ENCODE assay signal across 8 mouse cellular contexts in genomic region chr11:51584431-51585248, GRCm38 (mm10). TPM values are rescaled to one million over a fixed set of nuclear protein-coding genes. Genes with fewer than 3 reads are reported as not detected.
A peak's percentile ranks its signal among the peaks of the same experiment; 100 is the strongest.
DNase-seq lines count a peak whose midpoint lies in the region; ATAC-seq and TF ChIP-seq lines count a peak whose summit lies in the region.

Gene Phykpl (plus strand): TSS chr11:51584757.

- H3K9ac ChIP-seq in ES-Bruce4 (ENCODE audit: low read depth, poor library complexity, severe bottlenecking) = peak within 1 kb of the TSS; percentile 68
- H3K9ac ChIP-seq in forebrain, embryonic 13.5 days = peak within 1 kb of the TSS; percentile 83
- H3K9ac ChIP-seq in liver, postnatal 0 days (replicated peaks) = peak within 1 kb of the TSS; percentile 90
- peak within 1 kb of the TSS; percentile 71 for H3K9ac ChIP-seq in neural tube, embryonic 14.5 days (replicated peaks; ENCODE audit: low read depth, low read length)

- DNase-seq in heart, postnatal 10 days = peak; percentile 98 to 99
- DNase-seq in large intestine, adult 2 months (ENCODE audit: low read depth, low spot score) = peak; percentile 96
- peak; percentile 99 for DNase-seq in liver, postnatal 0 days
- DNase-seq in testis, postnatal 10 days (ENCODE audit: low spot score) = peak; percentile 99

- H3K9me3 ChIP-seq in ES-Bruce4 (replicated peaks; ENCODE audit: control insufficient read depth, insufficient read depth, low read length, poor library complexity, severe bottlenecking) = no peaks in the 10 kb centered on the region
- no peaks in the 10 kb centered on the region for H3K9me3 ChIP-seq in forebrain, embryonic 13.5 days (replicated peaks)
- no peaks in the 10 kb centered on the region for H3K9me3 ChIP-seq in liver, postnatal 0 days (ENCODE audit: low read length)
- no peaks in the 10 kb centered on the region for H3K9me3 ChIP-seq in neural tube, embryonic 14.5 days (ENCODE audit: control insufficient read depth, low read length)

- TF ChIP-seq EP300 in ES-Bruce4 (IDR thresholded peaks at IDR 0.05; ENCODE audit: insufficient read depth, low read depth, low read length) = no peak
- no peak for TF ChIP-seq EP300 in liver, postnatal 0 days (IDR thresholded peaks at IDR 0.05; ENCODE audit: low read depth)

- WGBS in forebrain, embryonic 13.5 days = under 1% methylated on average over 59 of the region's 59 CpGs
- WGBS in large intestine, adult 2 months = under 1% methylated on average over 59 of the region's 59 CpGs
- under 1% methylated on average over 59 of the region's 59 CpGs for WGBS in liver, postnatal 0 days (ENCODE audit: insufficient replicate concordance)
- under 1% methylated on average over 59 of the region's 59 CpGs for WGBS in neural tube, embryonic 14.5 days

- H3K4me3 ChIP-seq in ES-Bruce4 (ENCODE audit: low read depth, low read length) = peak within 1 kb of the TSS; percentile 87
- peak within 1 kb of the TSS; percentile 63 for H3K4me3 ChIP-seq in forebrain, embryonic 13.5 days
- H3K4me3 ChIP-seq in liver, postnatal 0 days (ENCODE audit: low read depth, low read length) = peak within 1 kb of the TSS; percentile 73
- H3K4me3 ChIP-seq in neural tube, embryonic 14.5 days (ENCODE audit: low read depth, low read length) = peak within 1 kb of the TSS; percentile 56

- peaks cover 25% of the 10 kb centered on the region for H3K36me3 ChIP-seq in ES-Bruce4 (ENCODE audit: control insufficient read depth, insufficient read depth, low read length, poor library complexity, severe bottlenecking)
- peaks cover 40% of the 10 kb centered on the region for H3K36me3 ChIP-seq in forebrain, embryonic 13.5 days (ENCODE audit: poor library complexity, severe bottlenecking)
- H3K36me3 ChIP-seq in liver, postnatal 0 days (replicated peaks; ENCODE audit: insufficient read depth, low read length) = peaks cover 22% of the 10 kb centered on the region
- H3K36me3 ChIP-seq in neural tube, embryonic 14.5 days (ENCODE audit: control insufficient read depth, insufficient read depth, low read length) = peaks cover 14% of the 10 kb centered on the region; the same call in 1 of the 2 replicates

- H3K27ac ChIP-seq in ES-Bruce4 (ENCODE audit: insufficient read depth, low read length) = peak within 1 kb of the TSS; percentile 78
- peak within 1 kb of the TSS; percentile 95 for H3K27ac ChIP-seq in forebrain, embryonic 13.5 days
- H3K27ac ChIP-seq in liver, postnatal 0 days (ENCODE audit: low read depth) = peak within 1 kb of the TSS; percentile 91
- peak within 1 kb of the TSS; percentile 83 for H3K27ac ChIP-seq in neural tube, embryonic 14.5 days (ENCODE audit: low read depth, low read length)

- H3K27me3 ChIP-seq in ES-Bruce4 (ENCODE audit: control insufficient read depth, insufficient read depth, low read length, poor library complexity, severe bottlenecking) = no peaks in the 10 kb centered on the region
- no peaks in the 10 kb centered on the region for H3K27me3 ChIP-seq in forebrain, embryonic 13.5 days
- no peaks in the 10 kb centered on the region for H3K27me3 ChIP-seq in liver, postnatal 0 days (ENCODE audit: insufficient read depth, low read length)
- no peaks in the 10 kb centered on the region for H3K27me3 ChIP-seq in neural tube, embryonic 14.5 days (ENCODE audit: control insufficient read depth, insufficient read depth, low read length)

- TF ChIP-seq CTCF in ES-Bruce4 (IDR thresholded peaks at IDR 0.05; ENCODE audit: low read depth, low read length) = no peak
- TF ChIP-seq CTCF in liver, postnatal 0 days (IDR thresholded peaks at IDR 0.05; ENCODE audit: low read depth) = peak; percentile 75

- no peak for TF ChIP-seq POLR2A in ES-Bruce4 (IDR thresholded peaks at IDR 0.05; ENCODE audit: insufficient read depth, low read length)

- peak within 1 kb of the TSS; percentile 89 for H3K4me2 ChIP-seq in forebrain, embryonic 13.5 days
- H3K4me2 ChIP-seq in liver, postnatal 0 days (ENCODE audit: low read depth, low read length) = peak within 1 kb of the TSS; percentile 93
- H3K4me2 ChIP-seq in neural tube, embryonic 14.5 days (ENCODE audit: low read depth, low read length) = peak within 1 kb of the TSS; percentile 57

- no peaks in the 10 kb centered on the region for H3K4me1 ChIP-seq in ES-Bruce4 (ENCODE audit: control insufficient read depth, insufficient read depth, low read length)
- H3K4me1 ChIP-seq in forebrain, embryonic 13.5 days = peaks cover 29% of the 10 kb centered on the region
- H3K4me1 ChIP-seq in liver, postnatal 0 days (ENCODE audit: insufficient read depth) = peaks cover 21% of the 10 kb centered on the region
- H3K4me1 ChIP-seq in neural tube, embryonic 14.5 days (ENCODE audit: control insufficient read depth, insufficient read depth, low read length) = peaks cover 17% of the 10 kb centered on the region; the same call in 1 of the 2 replicates

- peak; percentile 91 for ATAC-seq in cerebellum, adult (ENCODE audit: insufficient number of reproducible peaks, low FRiP score, low TSS enrichment)
- peak; percentile 95 for ATAC-seq in forebrain, embryonic 13.5 days
- ATAC-seq in liver, postnatal 0 days = peak; percentile 92
- peak; percentile 95 for ATAC-seq in neural tube, embryonic 14.5 days (ENCODE audit: low read depth)

- intact Hi-C loops in heart, postnatal 10 days (cut with DNase I) = loop anchor here (5.0 kb wide), 1 partner anchor 47 kb away; no protein-coding TSS in a partner anchor

RNA-seq across cellular contexts. Expression of gene Phykpl, which starts in this region (rescaled TPM):
- 8.1 and 10.5 TPM in 2 replicates for polyA plus RNA-seq in ES-Bruce4 (2011; ENCODE audit: insufficient read depth, insufficient read length, low read depth, missing spikeins)
- 13.4 and 14.1 TPM in 2 replicates for polyA plus RNA-seq in forebrain, embryonic 13.5 days (2015; fragmentation: Nextera tagmentation; extraction: Ambion mirVana)
- total RNA-seq in heart, postnatal 10 days (2021) = 10 to 100 TPM; 10.5 to 12.1 TPM
- polyA plus RNA-seq in large intestine, adult 2 months (2012; rRNA removed) = 14.2 and 24.8 TPM in 2 replicates
- polyA plus RNA-seq in liver, postnatal 0 days (2015; fragmentation: Nextera tagmentation; extraction: Ambion mirVana) = 14.5 TPM in 2 replicates
- polyA plus RNA-seq in neural tube, embryonic 14.5 days (2014; fragmentation: Nextera tagmentation; extraction: Ambion mirVana) = 9.9 and 11.7 TPM in 2 replicates

Comparison
In these comparisons a context has a peak if more than half of its experiments do, and no peak if none do; other contexts are left out.
1. Peak in every context shown above with its lines: DNase-seq, ATAC-seq, H3K4me3 ChIP-seq and H3K27ac ChIP-seq.